Mouse (Mus musculus): ENCODE data around the gene Taf11.

- TF ChIP-seq EP300 (IDR thresholded peaks at IDR 0.05; ENCODE audit: low read depth) (no peak), CTCF (IDR thresholded peaks at IDR 0.05; ENCODE audit: low read depth) (no peak)
Measured at GRCm38 (mm10) chr17:27935091-27935490, 25.4 kb upstream of the Taf11 start.
